Mouse (Mus musculus) heart, embryonic 12.5 days (tissue): ENCODE results near the gene Fmnl1. TPM values are rescaled to one million over a fixed set of nuclear protein-coding genes. Genes with fewer than 3 reads are reported as not detected.
A peak's percentile ranks its signal among the peaks of the same experiment; 100 is the strongest.

Experiments
- ATAC-seq: fragments of 200-750 bp; cut with Nextera tagmentation; 2 replicates; pipeline ENCODE4 v1.8.0; 2017; ENCODE audit warnings: moderate TSS enrichment, moderate library complexity; ENCODE audit not compliant: insufficient number of reproducible peaks, low FRiP score
- H3K27ac ChIP-seq: fragments of 300-500 bp; sonication (generic); 2 replicates; pipeline ENCODE4 v1.5.1; 2016; ENCODE audit warnings: mild to moderate bottlenecking, moderate library complexity; ENCODE audit not compliant: poor library complexity, severe bottlenecking
- H3K27me3 ChIP-seq: fragments of 300-500 bp; sonication (generic); replicated peaks from 2 replicates; pipeline ENCODE4 v1.6.1; 2016; ENCODE audit warnings: mild to moderate bottlenecking, moderate library complexity
- H3K36me3 ChIP-seq: fragments of 300-500 bp; sonication (generic); 2 replicates; pipeline ENCODE4 v1.6.1; 2016; ENCODE audit warnings: mild to moderate bottlenecking, moderate library complexity
- H3K4me1 ChIP-seq: fragments of 300-500 bp; sonication (generic); replicated peaks from 2 replicates; pipeline ENCODE4 v1.6.1; 2016; ENCODE audit warnings: mild to moderate bottlenecking
- H3K4me2 ChIP-seq: fragments of 300-500 bp; sonication (generic); 2 replicates; pipeline ENCODE4 v1.6.1; 2016; ENCODE audit warnings: mild to moderate bottlenecking, moderate library complexity
- H3K4me3 ChIP-seq: fragments of 300-500 bp; sonication (generic); 2 replicates; pipeline ENCODE4 v1.5.1; 2016; ENCODE audit warnings: mild to moderate bottlenecking
- H3K9ac ChIP-seq: fragments of 300-500 bp; sonication (generic); 2 replicates; pipeline ENCODE4 v1.6.1; 2016; ENCODE audit warnings: mild to moderate bottlenecking, moderate library complexity
- H3K9me3 ChIP-seq: fragments of 300-500 bp; sonication (generic); replicated peaks from 2 replicates; pipeline ENCODE4 v1.6.1; 2016; ENCODE audit warnings: mild to moderate bottlenecking, moderate library complexity
- WGBS: fragments of 180-500 bp; shearing (Covaris S2); methylation state at CpG from one replicate; pipeline ENCODE4 v1.1.7; 2016; 5-methylcytosine and 5-hydroxymethylcytosine counted together
- polyA plus RNA-seq: library from polyadenylated mRNA; unstranded; fragments of >200 nt; fragmentation: Nextera tagmentation; extraction: Ambion mirVana; gene quantifications from 2 replicates; pipeline ENCODE4 v1.2.1, GENCODE M21; 2016

Gene Fmnl1
- polyA plus RNA-seq, 1 experiment from 2014 or later, result 1.7 TPM

DNA sequence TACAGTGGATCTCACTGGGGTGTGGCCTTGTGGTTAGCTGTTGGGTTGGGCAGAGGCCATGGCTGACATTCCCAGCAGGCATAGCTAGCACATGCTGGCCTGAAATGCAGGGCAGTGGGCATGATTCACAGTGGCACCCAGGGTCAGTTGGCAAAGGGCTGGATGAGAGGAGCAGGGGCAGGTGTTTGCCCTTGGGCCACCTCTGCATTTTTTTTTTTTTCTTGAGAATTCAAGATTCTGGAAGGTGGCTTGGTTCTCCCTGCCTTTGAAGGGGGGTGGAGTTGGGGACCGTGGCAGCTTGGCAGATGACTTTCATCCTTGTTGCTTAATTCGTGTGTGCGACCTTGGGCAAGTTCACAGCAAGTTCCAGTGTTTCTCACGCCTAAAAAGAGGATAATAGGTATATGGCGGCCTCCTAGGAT lies 3.5 kb downstream of the Fmnl1 start:
- Histone ChIP-seq H3K4me2 (no peak overlapping the region), H3K4me3 (no peak overlapping the region), H3K9ac (no peak overlapping the region), H3K27me3 (peaks cover 60% of the 10 kb centered on the region), H3K27ac (no peak overlapping the region), H3K36me3 (no peaks in the 10 kb centered on the region), H3K4me1 (peaks cover 38% of the 10 kb centered on the region), H3K9me3 (no peaks in the 10 kb centered on the region)
- ATAC-seq, result no peak
- 77% methylated on average over 5 of the region's 5 CpGs for whole genome bisulfite sequencing

GRCm38 (mm10) chr11:103174891-103175391 lies 4.0 kb downstream of the Fmnl1 start:
- Histone ChIP-seq H3K9me3 (no peaks in the 10 kb centered on the region), H3K4me1 (peaks cover 38% of the 10 kb centered on the region), H3K27me3 (peaks cover 58% of the 10 kb centered on the region), H3K27ac (no peak overlapping the region), H3K4me2 (no peak overlapping the region), H3K9ac (no peak overlapping the region), H3K4me3 (no peak overlapping the region), H3K36me3 (no peaks in the 10 kb centered on the region)
- WGBS, result 50% methylated on average over 8 of the region's 8 CpGs
- ATAC-seq, result no peak

GRCm38 (mm10) chr11:103175688-103176442 lies 5.0 kb downstream of the Fmnl1 start:
- Histone ChIP-seq H3K9ac (no peak overlapping the region), H3K4me2 (no peak overlapping the region), H3K4me1 (peaks cover 34% of the 10 kb centered on the region), H3K36me3 (no peaks in the 10 kb centered on the region), H3K27ac (no peak overlapping the region), H3K9me3 (no peaks in the 10 kb centered on the region), H3K27me3 (peaks cover 57% of the 10 kb centered on the region), H3K4me3 (no peak overlapping the region)
- ATAC-seq, result no peak
- WGBS, result 71% methylated on average over 14 of the region's 14 CpGs

DNA sequence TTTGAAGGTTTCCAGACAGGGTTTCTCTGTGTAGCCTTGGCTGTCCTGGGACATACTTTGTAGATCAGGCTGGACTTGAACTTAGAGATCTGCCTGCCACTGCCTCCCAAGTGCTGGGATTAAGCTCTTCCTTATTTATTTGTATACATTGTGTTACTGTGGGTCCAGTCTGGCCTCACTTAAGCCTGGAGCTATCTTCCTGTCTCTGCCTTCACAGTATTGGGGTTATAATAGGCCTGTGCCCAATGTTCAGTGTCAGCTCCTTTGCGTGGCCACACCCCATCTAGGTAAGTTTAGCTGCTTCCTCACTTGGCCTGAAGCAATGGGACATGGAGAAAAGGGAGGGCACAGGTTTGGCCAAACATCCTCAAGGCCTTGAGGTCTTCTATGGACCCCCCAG lies 5.6 kb downstream of the Fmnl1 start:
- Histone ChIP-seq H3K36me3 (no peaks in the 10 kb centered on the region), H3K9me3 (no peaks in the 10 kb centered on the region), H3K9ac (no peak overlapping the region), H3K27me3 (peaks cover 50% of the 10 kb centered on the region), H3K27ac (no peak overlapping the region), H3K4me3 (no peak overlapping the region), H3K4me1 (peaks cover 29% of the 10 kb centered on the region), H3K4me2 (no peak overlapping the region)
- no peak for ATAC-seq
- WGBS, result 85% methylated on average over 1 of the region's 1 CpGs

DNA sequence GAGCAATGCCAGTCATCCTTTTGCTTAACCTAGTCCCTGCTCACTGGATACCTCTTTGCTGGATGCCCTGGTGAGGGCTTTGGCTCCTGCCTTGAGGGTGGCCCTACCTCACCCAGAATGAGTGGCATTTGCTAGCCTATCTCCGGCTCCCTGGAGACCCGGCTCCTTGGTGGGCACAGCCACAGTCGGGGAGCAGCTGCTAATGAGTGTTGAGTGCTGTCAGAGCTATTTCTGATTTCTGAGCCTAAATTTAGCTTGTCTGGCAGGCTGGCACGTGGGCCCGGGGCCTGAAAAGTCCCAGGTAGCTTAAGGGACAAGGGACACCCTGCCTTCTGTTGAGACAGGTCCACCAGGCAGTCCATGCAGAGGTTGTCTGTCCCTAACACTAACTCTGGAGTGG lies 6.3 kb downstream of the Fmnl1 start:
- no peak for ATAC-seq
- no peaks in the 10 kb centered on the region for H3K9me3 ChIP-seq
- 0 out of 2 replicates have a peak overlapping the region, but pooled peaks have one; percentile 20 for H3K4me2 ChIP-seq
- H3K4me1 ChIP-seq, result peaks cover 22% of the 10 kb centered on the region
- WGBS, result 39% methylated on average over 5 of the region's 5 CpGs
- peaks cover 49% of the 10 kb centered on the region for H3K27me3 ChIP-seq
- no peak overlapping the region for H3K4me3 ChIP-seq
- H3K9ac ChIP-seq, result no peak overlapping the region
- H3K36me3 ChIP-seq, result no peaks in the 10 kb centered on the region
- no peak overlapping the region for H3K27ac ChIP-seq

- H3K9me3 ChIP-seq, result no peaks in the 10 kb centered on the region
- H3K9ac ChIP-seq, result no peak overlapping the region
- no peak overlapping the region for H3K4me3 ChIP-seq
- H3K27ac ChIP-seq, result no peak overlapping the region
- H3K36me3 ChIP-seq, result no peaks in the 10 kb centered on the region
- H3K4me1 ChIP-seq, result peaks cover 21% of the 10 kb centered on the region
- H3K4me2 ChIP-seq, result no peak overlapping the region
- no peak for ATAC-seq
- WGBS, result 76% methylated on average over 15 of the region's 15 CpGs
- peaks cover 50% of the 10 kb centered on the region for H3K27me3 ChIP-seq
Measured at GRCm38 (mm10) chr11:103177815-103178485, 7.0 kb downstream of the Fmnl1 start.

DNA sequence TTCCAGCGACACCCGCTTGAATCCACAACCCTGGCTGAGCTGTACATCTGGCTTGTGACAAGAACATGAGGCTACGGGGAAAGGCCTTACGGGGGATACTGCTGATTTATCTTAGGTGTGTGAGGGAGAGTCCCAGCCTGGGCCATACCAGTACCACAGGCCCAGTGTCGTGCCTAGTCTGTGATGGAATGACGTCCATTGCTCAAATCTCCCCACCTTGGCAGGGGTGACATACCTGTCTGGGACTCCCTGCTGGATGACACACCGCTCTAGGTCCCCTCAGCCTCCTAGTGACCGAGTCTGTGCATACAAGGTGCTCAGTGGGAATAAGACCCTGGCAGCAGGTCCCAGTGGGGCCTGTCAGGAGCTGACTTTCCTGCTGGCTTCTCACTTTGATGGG lies 7.8 kb downstream of the Fmnl1 start:
- Histone ChIP-seq H3K4me1 (peaks cover 21% of the 10 kb centered on the region), H3K9ac (no peak overlapping the region), H3K27me3 (peaks cover 44% of the 10 kb centered on the region), H3K4me3 (no peak overlapping the region), H3K4me2 (no peak overlapping the region), H3K27ac (no peak overlapping the region), H3K36me3 (no peaks in the 10 kb centered on the region), H3K9me3 (no peaks in the 10 kb centered on the region)
- 82% methylated on average over 8 of the region's 8 CpGs for WGBS
- no peak for ATAC-seq

DNA sequence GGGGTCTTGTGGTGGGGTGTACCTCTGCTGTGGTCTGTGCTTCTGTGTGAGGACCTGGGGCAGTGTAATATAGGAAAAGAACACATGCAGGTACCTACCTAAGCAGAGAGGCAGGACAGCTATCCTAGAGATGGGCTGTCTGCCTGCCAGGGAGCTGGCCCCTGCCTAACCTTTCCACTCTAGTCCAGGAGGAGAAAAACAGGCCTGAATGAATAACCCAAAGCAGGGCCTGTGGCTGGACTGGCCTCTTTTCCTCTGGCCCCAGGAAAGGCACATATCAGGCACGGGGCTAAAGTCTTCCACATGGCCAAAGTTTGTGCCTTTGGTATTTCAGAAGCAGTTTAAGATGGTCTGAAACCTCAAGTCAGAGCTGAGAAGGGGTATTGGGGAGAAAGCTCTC lies 9.5 kb downstream of the Fmnl1 start:
- no peak overlapping the region for H3K27ac ChIP-seq
- H3K27me3 ChIP-seq, result peaks cover 45% of the 10 kb centered on the region
- no peaks in the 10 kb centered on the region for H3K36me3 ChIP-seq
- no peak overlapping the region for H3K4me2 ChIP-seq
- H3K4me3 ChIP-seq, result no peak overlapping the region
- ATAC-seq, result no peak
- H3K9me3 ChIP-seq, result no peaks in the 10 kb centered on the region
- 61% methylated on average over 1 of the region's 1 CpGs for WGBS
- H3K4me1 ChIP-seq, result peaks cover 15% of the 10 kb centered on the region
- no peak overlapping the region for H3K9ac ChIP-seq

GRCm38 (mm10) chr11:103181349-103181748 lies 10.4 kb downstream of the Fmnl1 start:
- ATAC-seq, result no peak
- H3K27ac ChIP-seq, result no peak overlapping the region
- H3K9ac ChIP-seq, result no peak overlapping the region
- H3K4me3 ChIP-seq, result no peak overlapping the region
- peaks cover 49% of the 10 kb centered on the region for H3K27me3 ChIP-seq
- H3K4me2 ChIP-seq, result no peak overlapping the region
- WGBS, result 72% methylated on average over 9 of the region's 9 CpGs
- H3K9me3 ChIP-seq, result no peaks in the 10 kb centered on the region
- no peaks in the 10 kb centered on the region for H3K36me3 ChIP-seq
- peaks cover 15% of the 10 kb centered on the region for H3K4me1 ChIP-seq

GRCm38 (mm10) chr11:103181911-103182310 lies 11.0 kb downstream of the Fmnl1 start:
- WGBS, result 73% methylated on average over 3 of the region's 3 CpGs
- Histone ChIP-seq H3K36me3 (no peaks in the 10 kb centered on the region), H3K9ac (no peak overlapping the region), H3K27ac (no peak overlapping the region), H3K4me2 (no peak overlapping the region), H3K9me3 (no peaks in the 10 kb centered on the region), H3K4me1 (peaks cover 11% of the 10 kb centered on the region), H3K4me3 (no peak overlapping the region), H3K27me3 (peaks cover 49% of the 10 kb centered on the region)
- no peak for ATAC-seq

DNA sequence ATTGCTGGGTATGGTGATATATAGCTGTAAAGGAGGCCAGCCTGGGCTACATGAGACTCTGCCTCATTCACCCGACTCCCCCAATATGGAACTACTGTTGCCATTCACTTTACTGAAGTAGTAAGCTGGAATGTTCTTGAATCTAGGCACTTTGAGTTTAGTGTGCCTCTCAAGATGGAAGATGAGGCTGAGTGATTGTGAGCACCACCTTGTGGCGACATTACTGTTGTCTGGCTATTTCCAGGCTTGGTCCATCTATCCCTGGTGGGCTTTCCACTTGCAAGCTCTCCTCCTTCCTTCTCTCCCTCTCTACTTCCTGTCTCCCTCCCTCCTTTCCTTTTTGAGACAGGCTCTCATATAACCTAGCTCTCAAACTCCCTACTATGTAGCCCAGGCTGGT lies 14.0 kb downstream of the Fmnl1 start:
- 33% methylated on average over 2 of the region's 2 CpGs for WGBS

More for the DNA sequence above, 14.0 kb downstream of the Fmnl1 start:
- no peak overlapping the region for H3K9ac ChIP-seq
- H3K4me1 ChIP-seq, result no peaks in the 10 kb centered on the region
- no peak overlapping the region for H3K27ac ChIP-seq
- no peak for ATAC-seq
- H3K36me3 ChIP-seq, result no peaks in the 10 kb centered on the region
- H3K4me2 ChIP-seq, result no peak overlapping the region
- no peaks in the 10 kb centered on the region for H3K9me3 ChIP-seq
- peaks cover 53% of the 10 kb centered on the region for H3K27me3 ChIP-seq
- no peak overlapping the region for H3K4me3 ChIP-seq
